Mouse (Mus musculus) lung, embryonic 14.5 days (tissue): Measurements from ENCODE around the gene Crot. TPM values are rescaled to one million over a fixed set of nuclear protein-coding genes. Genes with fewer than 3 reads are reported as not detected.

Experiments
- ATAC-seq: fragments of 200-750 bp; cut with Nextera tagmentation; 2 replicates; pipeline ENCODE4 v1.8.0; 2017; ENCODE audit warnings: mild to moderate bottlenecking, moderate TSS enrichment, moderate library complexity; ENCODE audit not compliant: insufficient read depth
- DNase-seq: peaks from one replicate; pipeline ENCODE4 v3.0.0-alpha.2; 2015
- H3K27ac ChIP-seq: fragments of 300-500 bp; sonication (generic); 2 replicates; pipeline ENCODE4 v1.5.1; 2014; ENCODE audit warnings: low read depth, mild to moderate bottlenecking, moderate library complexity
- H3K27me3 ChIP-seq: fragments of 300-500 bp; sonication (generic); 2 replicates; pipeline ENCODE4 v1.6.1; 2014; ENCODE audit warnings: low read length, control low read depth; ENCODE audit not compliant: insufficient read depth
- H3K36me3 ChIP-seq: fragments of 300-500 bp; sonication (generic); 2 replicates; pipeline ENCODE4 v1.6.1; 2014; ENCODE audit warnings: control low read depth; ENCODE audit not compliant: insufficient read depth
- H3K4me1 ChIP-seq: fragments of 300-500 bp; sonication (generic); 2 replicates; pipeline ENCODE4 v1.6.1; 2014; ENCODE audit warnings: antibody characterized with exemption, control low read depth; ENCODE audit not compliant: insufficient read depth
- H3K4me2 ChIP-seq: fragments of 300-500 bp; sonication (generic); 2 replicates; pipeline ENCODE4 v1.6.1; 2014; ENCODE audit warnings: mild to moderate bottlenecking
- H3K4me3 ChIP-seq: fragments of 300-500 bp; sonication (generic); 2 replicates; pipeline ENCODE4 v1.5.1; 2014; ENCODE audit warnings: low read depth, low read length
- H3K9ac ChIP-seq: fragments of 300-500 bp; sonication (generic); 2 replicates; pipeline ENCODE4 v1.6.1; 2014
- H3K9me3 ChIP-seq: fragments of 300-500 bp; sonication (generic); 2 replicates; pipeline ENCODE4 v1.6.1; 2016; ENCODE audit warnings: low read depth, low read length, control low read depth
- CTCF ChIP-seq: IDR thresholded peaks from 2 replicates; pipeline ENCODE4 v1.5.1; 2016; ENCODE audit warnings: antibody characterized with exemption, low read depth
- WGBS: fragments of 180-500 bp; shearing (Covaris S2); extraction: QIAGEN DNeasy Blood & Tissue Kit; methylation state at CpG from one replicate; pipeline ENCODE4 v1.1.7; 2014; 5-methylcytosine and 5-hydroxymethylcytosine counted together
- polyA plus RNA-seq: library from polyadenylated mRNA; unstranded; fragments of >200 nt; fragmentation: Nextera tagmentation; extraction: Ambion mirVana; gene quantifications from 2 replicates; pipeline ENCODE4 v1.2.1, GENCODE M21; 2014

Gene Crot
- polyA plus RNA-seq, result 32.3 and 32.9 TPM in 2 replicates

DNA sequence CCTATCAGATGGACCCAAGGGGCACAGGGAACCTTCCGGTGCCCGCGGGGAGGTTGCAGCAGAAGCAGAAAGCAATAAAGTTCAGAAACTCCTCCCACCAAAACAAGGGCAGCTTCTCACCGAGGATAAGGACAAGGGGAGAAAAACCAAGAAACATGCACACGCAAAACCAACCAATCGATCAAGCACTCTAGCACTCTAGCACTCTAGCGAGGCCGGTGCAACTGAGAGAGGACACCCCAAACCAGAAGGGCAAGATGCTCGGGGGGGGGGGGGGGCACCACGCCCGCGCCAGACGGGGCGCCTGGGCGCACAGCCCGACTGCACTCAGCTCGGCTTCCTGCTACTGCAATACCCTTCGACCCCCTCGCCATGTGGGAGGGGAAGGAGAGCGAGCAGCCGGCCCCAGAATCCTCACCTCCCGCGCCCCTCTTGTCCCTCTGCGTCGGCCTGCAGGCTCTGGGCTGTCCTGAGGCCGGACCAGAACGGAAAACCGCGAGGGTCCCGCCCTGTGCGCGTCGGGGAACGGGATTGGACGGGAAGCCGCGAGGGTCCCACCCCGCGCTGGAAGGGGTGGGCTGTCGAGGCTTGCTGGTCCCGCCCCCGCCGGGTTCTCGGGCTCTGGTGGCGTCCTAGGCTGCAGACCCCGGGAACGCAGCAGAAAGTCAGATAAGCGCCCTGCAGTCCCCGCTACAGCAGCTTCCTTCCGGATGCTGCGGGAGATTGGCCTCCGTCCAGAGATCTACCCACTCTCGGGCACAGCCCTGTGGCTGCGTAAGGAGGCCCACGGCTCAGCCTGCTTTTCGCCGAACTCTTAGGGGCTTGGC is at the start of gene Crot:
TSS of gene Crot (minus strand) at position 639 of the 827 bp plus-strand sequence.
- H3K27me3 ChIP-seq, result no peaks in the 10 kb centered on the region
- peak; percentile 100 for ATAC-seq
- peaks cover 10% of the 10 kb centered on the region; the same call in 1 of the 2 replicates for H3K36me3 ChIP-seq
- WGBS, result under 1% methylated on average over 54 of the region's 57 CpGs
- peak within 1 kb of the TSS; percentile 68 for H3K4me3 ChIP-seq
- H3K9ac ChIP-seq, result peak within 1 kb of the TSS; percentile 73
- TF ChIP-seq CTCF, result peak; percentile 29; the same call in 1 of the 2 replicates
- H3K9me3 ChIP-seq, result no peaks in the 10 kb centered on the region
- no peaks in the 10 kb centered on the region for H3K4me1 ChIP-seq
- peak within 1 kb of the TSS; percentile 79 for H3K4me2 ChIP-seq
- peak; percentile 98 for DNase-seq
- H3K27ac ChIP-seq, result peak within 1 kb of the TSS; percentile 86

DNA sequence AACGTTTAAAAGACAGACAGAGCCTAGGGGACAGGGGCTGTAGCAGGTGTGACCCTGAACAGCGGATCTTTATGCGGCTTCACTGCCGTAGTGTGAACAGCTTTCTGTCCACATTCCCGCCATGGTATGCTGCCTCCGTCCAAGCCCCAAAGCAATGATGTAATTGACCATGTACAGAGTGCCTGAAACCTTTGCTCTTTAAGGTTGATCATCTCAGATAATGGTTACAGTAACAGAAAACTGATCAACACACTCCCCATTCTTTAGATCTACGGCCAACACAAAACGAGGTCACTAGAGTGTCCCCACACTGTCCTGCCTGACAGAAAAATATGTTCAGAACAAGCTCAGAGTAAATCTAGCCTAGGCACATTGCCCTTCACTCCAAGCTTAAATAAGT is 48.8 kb upstream of the Crot start:
- no peaks in the 10 kb centered on the region for H3K36me3 ChIP-seq
- H3K4me3 ChIP-seq, result no peak overlapping the region
- H3K9ac ChIP-seq, result no peak overlapping the region
- H3K27ac ChIP-seq, result no peak overlapping the region
- TF ChIP-seq CTCF, result no peak
- WGBS, result 86% methylated on average over 8 of the region's 8 CpGs
- H3K4me2 ChIP-seq, result no peak overlapping the region
- no peaks in the 10 kb centered on the region for H3K4me1 ChIP-seq
- no peak for ATAC-seq
- no peak for DNase-seq
- no peaks in the 10 kb centered on the region for H3K27me3 ChIP-seq
- no peaks in the 10 kb centered on the region for H3K9me3 ChIP-seq

DNA sequence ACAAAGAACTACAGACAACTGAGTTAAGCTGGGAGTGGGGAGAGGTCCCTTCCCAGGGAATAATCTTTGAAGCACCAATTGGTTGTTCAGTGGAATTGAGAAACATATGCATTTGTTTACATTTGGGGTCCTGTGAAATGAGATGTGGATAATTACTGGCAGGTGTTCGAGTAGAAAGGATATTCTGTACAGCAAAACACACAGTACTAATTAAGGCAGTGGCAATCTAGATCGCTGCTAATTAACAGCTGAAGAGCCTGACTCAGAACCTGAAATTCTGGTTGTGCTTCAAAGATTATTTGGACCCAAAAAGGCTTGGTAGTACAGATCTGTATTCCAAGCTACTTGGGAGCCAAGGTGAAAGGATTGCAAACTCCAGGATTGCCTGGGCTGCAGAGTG is 47.7 kb upstream of the Crot start:
- H3K27ac ChIP-seq, result no peak overlapping the region
- WGBS, result 44% methylated on average over 2 of the region's 2 CpGs
- DNase-seq, result no peak

DNA sequence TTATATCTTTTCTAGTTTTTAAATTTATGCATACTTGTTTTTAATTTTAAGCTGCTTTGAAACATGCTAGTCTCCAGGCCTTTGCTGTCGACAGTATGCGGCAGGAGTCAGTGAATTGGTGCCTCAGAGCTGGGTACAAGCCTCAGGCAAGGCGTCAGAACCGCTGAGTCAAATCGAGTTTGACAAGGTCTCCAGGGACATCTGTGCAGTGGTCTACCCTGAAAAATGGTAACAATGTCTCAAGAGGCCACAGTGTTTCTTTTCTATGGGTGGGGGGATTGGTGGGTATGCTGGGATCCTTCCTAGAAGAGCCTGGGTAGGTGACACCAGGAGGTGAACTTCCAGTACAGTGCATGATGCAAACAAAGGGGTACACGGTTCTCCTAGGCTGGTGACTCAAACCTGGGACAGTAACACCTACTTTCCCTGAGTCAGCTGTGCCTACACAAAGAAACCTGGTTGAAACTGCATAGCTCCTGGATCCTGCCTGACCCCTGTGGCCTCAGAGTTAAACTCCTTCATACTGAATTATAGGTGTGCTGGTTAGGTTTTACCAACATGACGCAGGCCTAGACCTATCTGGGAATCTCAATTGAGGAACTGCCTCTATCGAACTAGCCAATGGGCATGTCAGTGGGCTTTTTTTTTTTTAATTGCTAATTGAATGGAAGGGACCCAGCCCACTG is 46.6 kb upstream of the Crot start:
- TF ChIP-seq CTCF, result no peak
- Histone ChIP-seq H3K4me3 (no peak overlapping the region), H3K4me2 (no peak overlapping the region), H3K36me3 (no peaks in the 10 kb centered on the region), H3K4me1 (no peaks in the 10 kb centered on the region), H3K27me3 (no peaks in the 10 kb centered on the region), H3K9me3 (no peaks in the 10 kb centered on the region), H3K9ac (no peak overlapping the region), H3K27ac (no peak overlapping the region)
- no peak for DNase-seq
- WGBS, result 72% methylated on average over 8 of the region's 8 CpGs
- ATAC-seq, result no peak

More for the DNA sequence above, 47.7 kb upstream of the Crot start:
- no peaks in the 10 kb centered on the region for H3K4me1 ChIP-seq
- H3K4me3 ChIP-seq, result no peak overlapping the region
- no peaks in the 10 kb centered on the region for H3K27me3 ChIP-seq
- TF ChIP-seq CTCF, result no peak
- no peaks in the 10 kb centered on the region for H3K9me3 ChIP-seq
- no peaks in the 10 kb centered on the region for H3K36me3 ChIP-seq
- ATAC-seq, result no peak
- H3K9ac ChIP-seq, result no peak overlapping the region
- H3K4me2 ChIP-seq, result no peak overlapping the region

DNA sequence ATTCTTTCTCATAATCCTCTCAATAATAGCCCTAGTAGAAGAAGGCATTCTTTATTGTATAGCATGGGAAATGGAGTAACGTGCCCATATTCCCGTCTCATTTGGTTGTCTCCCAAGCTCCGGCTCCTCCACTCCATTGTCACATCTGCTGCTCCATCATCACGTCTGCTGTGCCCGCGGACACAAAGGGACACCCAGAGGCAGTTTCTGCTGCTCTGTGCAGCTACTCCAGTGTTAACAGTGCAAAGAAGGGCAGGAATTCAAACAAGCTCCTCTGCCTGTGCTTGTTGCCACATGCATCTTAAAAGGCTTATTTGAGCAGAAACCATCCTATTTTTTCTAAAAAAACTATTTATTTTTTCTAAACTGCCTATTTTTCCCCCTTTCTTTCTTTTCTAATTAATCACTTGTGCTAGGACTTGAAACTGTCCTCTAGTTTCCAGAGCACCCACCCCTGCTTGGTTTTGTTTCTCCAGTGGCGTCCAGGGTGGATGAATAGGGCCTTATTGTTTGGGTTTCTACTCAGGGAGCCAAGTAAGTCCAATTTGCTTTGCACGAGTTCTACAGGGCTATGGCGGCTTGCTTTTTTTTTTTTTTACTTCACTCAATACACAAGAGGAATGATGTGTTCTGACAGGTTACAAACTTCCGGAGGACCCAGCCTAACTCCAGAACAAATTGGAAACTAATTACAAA is 45.7 kb upstream of the Crot start:
- H3K36me3 ChIP-seq, result no peaks in the 10 kb centered on the region
- no peak for TF ChIP-seq CTCF
- H3K4me1 ChIP-seq, result no peaks in the 10 kb centered on the region
- no peak overlapping the region for H3K4me2 ChIP-seq
- no peak overlapping the region for H3K27ac ChIP-seq
- no peak overlapping the region for H3K4me3 ChIP-seq
- H3K9me3 ChIP-seq, result no peaks in the 10 kb centered on the region
- H3K9ac ChIP-seq, result no peak overlapping the region
- H3K27me3 ChIP-seq, result no peaks in the 10 kb centered on the region
- DNase-seq (no peak), ATAC-seq (no peak)
- 77% methylated on average over 10 of the region's 10 CpGs for WGBS

DNA sequence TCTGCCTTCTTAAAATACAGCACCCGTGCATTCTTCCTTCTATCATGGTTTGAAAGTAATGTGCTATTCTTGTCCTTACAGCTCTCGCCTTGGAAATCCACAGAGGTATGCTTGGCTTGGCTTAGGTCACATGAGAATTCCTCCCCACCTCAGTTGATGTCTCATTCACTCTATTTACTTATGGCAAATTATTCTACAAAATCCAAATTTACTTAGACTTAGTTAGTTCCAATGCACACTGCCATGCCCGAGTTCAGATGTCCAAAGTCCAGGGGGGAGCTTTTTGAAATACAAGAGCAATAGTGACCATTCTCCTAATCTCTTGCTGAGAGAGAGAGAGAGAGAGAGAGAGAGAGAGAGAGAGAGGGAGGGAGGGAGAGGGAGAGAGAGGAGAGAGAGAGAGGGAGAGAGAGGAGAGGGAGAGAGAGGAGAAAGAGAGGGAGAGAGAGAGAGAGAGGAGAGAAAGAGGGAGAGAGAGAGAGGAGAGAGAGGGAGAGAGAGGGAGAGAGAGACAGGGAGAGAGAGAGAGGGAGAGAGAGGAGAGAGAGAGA is 43.6 kb upstream of the Crot start:
- DNase-seq (no peak), ATAC-seq (no peak)
- no peaks in the 10 kb centered on the region for H3K27me3 ChIP-seq
- no peaks in the 10 kb centered on the region for H3K36me3 ChIP-seq
- H3K9me3 ChIP-seq, result no peaks in the 10 kb centered on the region
- no peak for TF ChIP-seq CTCF
- H3K27ac ChIP-seq, result no peak overlapping the region
- 56% methylated on average over 3 of the region's 3 CpGs for WGBS
- no peak overlapping the region for H3K4me2 ChIP-seq
- H3K4me1 ChIP-seq, result no peaks in the 10 kb centered on the region
- H3K9ac ChIP-seq, result no peak overlapping the region
- H3K4me3 ChIP-seq, result no peak overlapping the region

DNA sequence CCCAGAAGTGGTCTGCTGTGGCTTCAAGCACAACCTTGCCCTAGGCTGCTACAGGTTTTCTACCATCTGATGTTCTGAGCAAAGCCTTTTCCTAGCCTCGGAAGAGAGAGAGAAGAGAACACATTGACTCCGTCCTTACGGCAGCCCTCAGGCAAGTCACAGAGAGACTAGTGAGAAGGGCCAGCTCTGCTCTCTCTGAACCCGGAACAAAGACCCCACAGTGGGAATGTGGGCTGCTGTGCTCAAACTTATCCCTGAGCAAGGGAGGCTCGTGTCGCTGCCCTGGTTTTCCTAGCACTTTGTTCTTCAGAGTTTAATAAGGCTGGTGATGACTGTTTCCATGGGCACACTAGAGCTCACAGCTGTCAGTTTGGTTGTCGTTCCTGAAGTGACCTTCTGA is 42.9 kb upstream of the Crot start:
- Histone ChIP-seq H3K4me2 (no peak overlapping the region), H3K9me3 (no peaks in the 10 kb centered on the region), H3K36me3 (no peaks in the 10 kb centered on the region), H3K4me3 (no peak overlapping the region), H3K4me1 (no peaks in the 10 kb centered on the region), H3K9ac (no peak overlapping the region), H3K27me3 (no peaks in the 10 kb centered on the region), H3K27ac (no peak overlapping the region)
- DNase-seq (no peak), ATAC-seq (no peak)
- TF ChIP-seq CTCF, result no peak
- WGBS, result 74% methylated on average over 7 of the region's 7 CpGs
